Mouse (Mus musculus): ENCODE measurements around the gene Mdk.
A peak's percentile ranks its signal among the peaks of the same experiment; 100 is the strongest.

Mdk gene

DNA sequence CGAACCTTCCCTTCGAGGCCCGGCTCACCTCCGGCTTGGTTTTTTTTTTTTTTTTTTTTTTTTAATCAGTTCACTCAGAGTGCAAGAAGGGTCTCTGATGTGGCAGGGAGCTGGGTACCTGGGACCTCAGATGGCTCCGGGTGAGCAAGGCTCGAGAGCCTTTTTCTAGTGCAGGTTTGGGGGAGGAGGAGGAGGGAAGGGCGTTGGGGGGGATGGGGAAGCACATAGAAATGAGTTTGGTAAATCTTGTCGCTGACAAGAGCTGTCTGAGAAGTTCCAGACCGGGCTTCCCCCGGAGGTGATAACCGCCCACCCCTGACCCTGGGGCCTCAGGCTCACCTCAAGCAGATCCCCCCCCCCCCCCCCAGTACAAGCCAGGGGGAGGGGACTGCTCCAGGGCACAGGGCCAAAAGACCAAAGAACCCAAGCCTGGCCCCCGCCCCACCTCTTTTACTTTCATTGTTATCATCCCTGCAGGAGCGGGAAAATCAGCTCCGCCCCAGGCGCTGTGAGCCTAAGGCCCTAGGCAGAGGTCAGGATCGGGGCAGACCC lies at the start of gene Mdk:
Gene Mdk, minus strand, starts transcription at position 138 of the 552 bp plus-strand sequence.
- DNase-seq (ENCODE audit: low spot score): no peak

DNA sequence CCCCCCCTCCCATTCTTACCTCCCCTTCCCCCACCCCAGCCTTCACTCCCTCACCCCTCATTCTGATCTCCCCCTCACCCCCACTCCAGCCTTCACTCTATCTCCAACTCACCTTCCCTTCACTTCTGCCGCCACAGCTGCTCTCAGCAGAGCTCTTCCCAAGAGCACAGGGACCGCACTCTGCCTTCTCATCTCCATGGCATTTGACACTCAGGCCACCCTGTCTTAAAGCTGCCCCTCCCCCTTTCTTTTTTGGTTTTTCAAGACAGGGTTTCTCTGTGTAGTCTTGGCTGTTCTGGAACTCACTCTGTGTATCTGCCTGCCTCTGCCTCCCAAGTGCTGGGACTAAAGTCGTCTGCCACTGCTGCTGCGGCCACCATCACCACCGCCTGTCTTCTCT lies 48.7 kb upstream of the Mdk start:
- DNase-seq (ENCODE audit: low spot score): no peak

DNA sequence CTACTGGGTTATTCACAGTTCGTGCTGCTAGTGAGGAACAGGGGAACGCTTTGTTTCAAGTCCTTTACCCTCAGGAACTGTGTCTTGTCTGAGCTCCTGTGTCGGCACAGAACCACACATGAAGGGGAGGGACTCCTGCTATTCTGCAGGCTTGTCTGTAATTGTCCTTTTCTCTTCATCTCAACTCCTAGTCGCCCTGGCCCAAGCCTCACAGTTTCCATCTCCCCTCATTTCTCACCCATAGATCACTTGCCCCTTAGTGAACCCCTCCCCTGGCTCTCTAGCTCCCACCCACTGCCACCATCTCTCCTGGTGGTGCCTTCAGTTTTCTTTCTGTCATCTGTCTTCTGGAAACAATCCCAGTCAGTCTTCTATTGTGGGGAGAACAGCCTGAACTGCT lies 48.1 kb upstream of the Mdk start:
- DNase-seq (ENCODE audit: low spot score): no peak

DNA sequence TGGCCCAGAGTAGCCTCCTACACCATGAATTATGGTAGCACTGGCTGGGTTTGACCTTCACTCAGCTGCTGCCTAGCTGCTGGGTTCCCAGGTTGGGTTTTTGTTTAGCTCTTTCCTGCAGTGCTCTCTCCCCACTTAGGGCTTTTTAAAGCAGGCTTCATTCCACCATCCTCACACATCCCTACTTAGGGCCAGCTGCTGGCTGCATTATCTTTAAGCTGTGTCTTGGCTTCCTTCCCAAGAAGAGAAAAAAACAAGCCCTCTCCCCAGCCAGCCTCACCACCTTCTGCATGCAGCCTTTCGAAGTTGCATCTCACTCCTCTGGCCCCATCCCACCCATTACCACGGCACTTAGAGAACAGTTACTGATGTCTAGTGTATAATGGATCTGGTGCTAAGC lies 46.5 kb upstream of the Mdk start:
- DNase-seq (ENCODE audit: low spot score): no peak

DNA sequence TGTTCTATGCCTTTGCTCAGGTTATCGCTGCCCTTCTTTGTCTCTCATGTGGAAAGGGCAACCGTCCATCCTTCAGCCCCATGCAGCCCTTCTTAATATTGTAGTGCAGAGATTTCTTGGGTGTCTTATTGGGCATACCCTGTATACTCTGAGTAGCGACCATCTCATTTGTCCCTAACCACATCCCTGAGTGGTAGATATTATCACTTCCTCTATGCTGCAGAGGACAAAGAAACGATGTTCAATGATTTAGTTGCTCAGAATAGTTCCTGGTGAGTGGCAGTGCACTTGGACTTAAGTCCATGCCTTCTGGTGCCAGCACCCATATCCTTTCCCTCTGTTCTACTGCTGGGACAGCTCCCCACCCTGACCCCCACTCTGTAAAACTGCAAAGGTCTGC lies 45.9 kb upstream of the Mdk start:
- DNase-seq (ENCODE audit: low spot score): no peak

DNA sequence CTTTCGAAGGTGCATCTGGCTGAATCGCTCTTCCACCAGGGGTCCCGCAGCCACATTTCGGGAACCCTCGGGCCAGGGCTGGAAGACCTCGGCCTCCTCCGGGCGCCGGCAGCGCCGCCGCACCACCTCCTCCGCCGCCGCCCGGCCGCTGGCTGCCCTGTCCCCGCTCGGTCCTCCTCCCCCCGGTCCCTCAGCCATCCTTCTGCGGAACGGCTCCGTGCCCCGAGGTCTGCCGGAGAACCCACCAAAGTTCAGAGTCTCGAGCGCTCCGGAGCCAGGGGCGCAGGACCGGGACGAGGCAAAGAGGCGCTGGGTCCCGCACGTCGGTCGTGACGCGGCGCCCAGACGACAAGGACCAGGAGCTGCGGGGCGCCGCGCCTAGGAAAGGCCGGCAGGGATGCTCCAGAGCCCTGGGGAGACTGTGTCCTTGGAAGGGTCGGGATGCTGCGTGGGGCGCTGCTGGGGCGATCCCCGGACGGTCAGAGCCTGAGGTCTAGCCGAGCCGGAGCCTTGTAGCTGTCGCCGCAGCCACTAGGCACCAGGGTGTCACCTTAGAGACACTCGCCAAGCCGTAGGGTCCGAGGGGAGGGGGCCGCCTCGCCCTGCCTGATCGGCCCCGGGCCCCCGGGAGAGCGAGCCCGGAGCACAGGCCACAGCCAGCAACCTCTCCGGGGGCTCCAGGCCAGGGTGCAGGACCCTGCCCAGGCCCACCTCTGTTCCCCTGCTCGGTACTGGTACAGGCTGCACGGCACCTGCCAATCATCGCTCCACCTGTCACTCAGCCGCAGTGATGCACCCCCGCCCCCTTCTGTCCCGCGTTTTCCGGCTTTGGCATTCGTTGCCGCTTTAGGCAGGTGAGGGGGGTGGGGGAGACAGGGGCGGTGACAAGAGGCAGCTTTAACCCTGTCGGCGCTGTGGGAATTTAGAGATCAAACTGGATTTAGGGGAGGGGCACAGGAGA lies 43.8 kb upstream of the Mdk start, which contains the start of gene Dgkz:
Gene Dgkz, minus strand, starts transcription at position 284 of the 961 bp plus-strand sequence.
- no peak for DNase-seq (ENCODE audit: low spot score)

DNA sequence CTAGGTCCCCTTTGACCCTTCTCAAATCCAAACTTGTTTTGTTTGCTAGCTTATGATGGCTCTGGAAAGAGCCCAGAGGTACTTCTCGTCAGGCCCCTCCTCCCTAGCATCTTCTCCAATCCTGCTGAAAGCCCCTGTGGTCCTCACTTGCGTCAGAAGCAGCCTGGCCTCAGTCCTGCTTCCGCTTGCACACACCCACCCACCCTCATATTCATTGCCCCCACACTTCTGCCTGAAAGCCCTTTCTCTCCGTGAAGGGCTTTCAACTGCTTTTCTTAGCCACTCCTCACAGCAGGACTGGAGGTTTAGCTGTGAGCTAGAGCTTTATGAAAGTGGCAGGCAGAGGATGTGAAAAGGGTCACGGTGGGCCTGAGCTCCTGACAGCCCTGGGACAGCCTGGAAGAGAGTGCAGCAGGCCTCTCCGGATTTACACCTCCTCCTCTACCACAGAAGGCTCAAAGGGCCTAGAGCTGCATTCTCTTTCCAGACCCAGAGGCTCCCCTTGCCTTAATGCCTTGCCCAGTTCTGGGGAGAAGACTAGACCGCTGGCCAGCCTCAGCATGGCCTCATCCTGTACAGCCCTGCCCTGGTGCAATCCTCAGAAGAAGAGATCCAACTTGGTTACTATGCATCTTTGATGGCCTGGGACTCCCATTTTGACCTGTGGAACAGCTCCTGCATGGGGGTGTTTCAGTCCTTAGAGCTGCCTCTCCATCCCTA lies 41.5 kb upstream of the Mdk start:
- DNase-seq (ENCODE audit: low spot score): no peak

DNA sequence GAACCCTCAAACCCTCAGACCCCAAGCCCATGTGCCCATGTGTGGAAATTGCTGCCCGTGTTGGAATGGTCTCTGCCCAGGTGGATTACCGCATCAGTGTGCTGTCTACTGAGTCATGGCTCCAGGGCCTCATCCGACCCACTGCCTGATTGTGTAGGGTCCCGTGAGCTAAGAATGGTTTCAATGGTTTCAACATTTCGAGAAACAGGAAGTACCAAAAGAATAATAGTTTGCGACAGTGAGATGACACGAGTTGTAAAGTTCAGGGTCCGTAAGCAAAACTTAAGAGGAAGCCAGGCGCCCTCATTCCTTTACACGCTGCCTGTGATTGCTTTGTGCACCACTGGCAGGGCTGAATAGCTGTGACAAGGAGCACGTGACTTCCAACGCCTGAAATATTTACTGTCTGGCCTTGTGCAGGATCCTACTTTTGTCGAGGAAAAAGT lies 40.0 kb upstream of the Mdk start:
- DNase-seq (ENCODE audit: low spot score): no peak

DNA sequence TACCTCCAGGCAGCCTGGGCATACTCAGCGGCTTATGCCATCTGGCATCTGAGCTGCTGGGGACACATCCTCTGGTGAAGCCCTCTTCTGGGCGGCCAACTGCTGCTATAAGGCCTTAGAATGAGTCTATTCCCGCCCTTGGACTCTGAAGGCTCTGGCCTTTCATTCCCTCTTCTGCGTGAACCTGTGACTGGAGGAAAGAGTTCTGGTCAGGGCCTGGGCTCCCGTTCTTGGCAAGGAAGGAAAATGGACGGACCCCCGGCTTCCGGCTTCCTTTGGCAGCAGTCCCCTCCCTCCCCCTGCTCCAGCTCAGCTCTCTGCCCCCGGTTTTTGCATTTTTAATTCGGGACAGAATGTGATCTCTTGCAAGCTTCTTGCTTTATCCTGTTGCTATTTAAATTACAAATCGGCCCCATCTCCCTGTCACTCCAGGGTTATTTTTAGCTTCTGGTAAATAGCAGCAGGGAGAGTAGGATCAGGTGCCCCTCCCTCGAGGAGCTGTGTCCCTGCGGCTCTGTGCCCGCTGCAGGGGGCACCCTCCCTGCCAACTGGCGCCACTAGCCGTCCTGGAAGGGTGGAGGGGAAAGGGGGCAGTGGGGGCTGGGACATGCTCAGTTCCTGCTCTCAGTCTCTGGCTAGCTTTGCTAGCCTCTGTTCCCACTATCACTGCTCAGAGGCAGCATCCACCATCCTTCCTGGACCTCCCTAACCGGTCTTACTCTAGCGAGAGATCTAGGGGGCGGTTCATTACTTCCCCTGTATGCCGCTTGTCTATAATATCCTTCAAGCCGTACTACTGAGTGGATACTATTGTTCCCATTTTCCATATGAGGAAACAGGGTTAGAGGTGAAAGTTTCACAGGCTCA lies 39.4 kb upstream of the Mdk start:
- no peak for DNase-seq (ENCODE audit: low spot score)

DNA sequence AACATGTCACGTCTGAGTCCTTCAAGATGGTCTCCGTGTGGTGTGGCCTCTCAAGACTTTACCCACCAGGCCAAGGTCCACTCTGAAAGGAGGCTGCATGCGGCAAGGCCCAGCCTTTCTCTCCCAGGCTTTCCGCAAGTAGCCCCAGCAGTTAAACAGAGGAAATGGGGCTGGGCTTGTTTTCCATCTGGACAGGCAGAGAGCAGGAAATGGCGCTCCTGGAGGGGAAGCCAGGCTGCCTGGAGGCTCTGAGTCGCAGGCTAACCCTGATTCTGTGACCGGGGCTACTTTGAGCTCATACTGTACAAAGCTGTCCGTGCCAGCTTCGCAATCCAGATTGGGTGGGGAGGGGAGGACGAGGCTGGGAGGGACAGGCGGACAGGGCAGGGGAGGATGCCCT lies 35.9 kb upstream of the Mdk start:
- DNase-seq (ENCODE audit: low spot score): no peak

DNA sequence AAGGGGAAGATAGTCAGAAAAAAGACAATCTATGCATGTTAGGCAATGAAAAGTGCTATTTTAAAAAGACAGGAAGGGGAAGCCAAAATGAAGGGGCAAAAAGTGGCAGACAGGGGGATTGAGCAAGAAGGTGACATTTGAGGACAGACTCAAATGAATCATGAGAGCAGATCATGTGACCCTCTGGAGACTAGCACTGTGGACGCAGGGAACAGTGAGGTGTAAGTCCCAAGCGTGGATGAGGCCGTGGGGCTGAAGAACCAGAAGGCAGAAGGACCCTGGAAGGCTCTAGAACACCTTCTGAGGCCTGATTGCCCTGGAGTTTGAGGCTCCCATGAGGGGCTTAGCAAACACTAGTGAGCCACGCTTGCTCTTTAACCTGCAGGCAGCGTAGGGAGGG lies 34.3 kb upstream of the Mdk start:
- no peak for DNase-seq (ENCODE audit: low spot score)

DNA sequence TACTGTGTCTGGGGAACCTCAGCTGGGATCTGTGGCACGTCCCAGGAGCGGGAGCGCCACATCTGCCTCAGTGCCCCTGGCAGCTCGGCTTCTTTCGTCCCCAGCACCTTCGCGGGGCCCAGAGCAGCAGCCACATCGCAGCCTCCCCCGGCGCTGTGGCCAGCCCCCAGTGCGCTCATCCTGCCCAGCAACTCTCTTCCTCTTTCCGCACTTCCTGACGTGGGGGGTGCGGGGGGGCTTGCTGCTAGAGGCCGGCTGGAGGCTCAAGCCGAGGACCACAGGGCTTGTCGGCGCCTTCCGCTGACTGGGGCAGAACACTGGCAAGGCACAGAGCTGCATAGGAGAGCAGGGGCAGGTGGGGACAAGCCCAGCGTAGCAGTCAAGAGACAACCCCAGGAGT lies 33.3 kb upstream of the Mdk start:
- no peak for DNase-seq (ENCODE audit: low spot score)

DNA sequence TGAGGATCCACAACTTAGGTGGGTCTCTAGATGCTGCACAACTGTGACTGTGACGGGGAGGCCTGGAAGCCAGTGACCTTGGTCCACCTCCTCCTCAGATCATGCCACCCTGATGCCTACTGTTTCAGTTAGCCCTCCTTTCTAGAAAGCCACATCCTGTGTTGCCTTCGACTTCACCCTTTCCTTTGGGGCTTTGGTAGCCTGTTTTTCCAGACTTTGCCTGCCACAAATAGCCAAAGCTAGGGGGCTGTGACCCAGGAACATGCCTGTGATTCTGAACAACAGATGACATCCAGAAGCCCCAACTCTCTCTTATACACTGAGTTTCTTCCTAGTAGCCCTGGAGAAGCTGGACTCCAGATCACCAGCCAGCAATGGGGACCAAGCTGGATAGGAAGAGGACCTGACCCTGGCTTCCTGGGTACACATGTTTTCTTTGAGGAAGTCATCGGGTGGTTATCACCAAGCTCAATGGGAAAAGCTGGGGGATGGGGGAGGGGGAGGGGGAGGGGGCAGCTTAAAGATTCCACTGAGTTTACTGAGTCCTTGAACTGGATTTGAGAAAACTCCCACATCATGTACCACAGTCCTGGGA lies 32.6 kb upstream of the Mdk start:
- no peak for DNase-seq (ENCODE audit: low spot score)

DNA sequence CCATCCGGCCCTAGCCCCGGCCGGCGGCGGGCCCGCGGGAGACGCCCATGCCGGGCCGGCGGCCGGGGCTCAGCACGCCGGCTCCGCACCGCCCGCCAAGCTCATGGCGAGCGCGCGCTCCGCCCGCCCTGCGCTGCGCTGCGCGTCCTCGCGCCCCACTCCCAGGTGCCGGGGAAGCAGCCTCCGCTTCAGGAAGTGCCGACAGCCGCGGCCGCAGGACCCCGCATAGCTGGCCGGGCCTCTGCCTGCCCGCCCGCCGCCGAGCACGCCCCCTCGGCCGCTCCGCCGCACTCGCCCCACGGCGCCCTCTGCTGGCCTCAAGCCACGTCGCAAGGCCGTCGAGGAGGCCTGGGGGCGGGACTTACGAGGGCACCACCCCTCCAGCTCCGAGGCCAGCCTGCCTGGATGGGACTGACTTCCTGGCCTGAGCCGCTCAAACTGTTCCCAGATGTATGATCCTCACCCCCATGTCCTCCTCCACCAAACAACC lies 31.4 kb upstream of the Mdk start:
- DNase-seq (ENCODE audit: low spot score): peak; percentile 81

DNA sequence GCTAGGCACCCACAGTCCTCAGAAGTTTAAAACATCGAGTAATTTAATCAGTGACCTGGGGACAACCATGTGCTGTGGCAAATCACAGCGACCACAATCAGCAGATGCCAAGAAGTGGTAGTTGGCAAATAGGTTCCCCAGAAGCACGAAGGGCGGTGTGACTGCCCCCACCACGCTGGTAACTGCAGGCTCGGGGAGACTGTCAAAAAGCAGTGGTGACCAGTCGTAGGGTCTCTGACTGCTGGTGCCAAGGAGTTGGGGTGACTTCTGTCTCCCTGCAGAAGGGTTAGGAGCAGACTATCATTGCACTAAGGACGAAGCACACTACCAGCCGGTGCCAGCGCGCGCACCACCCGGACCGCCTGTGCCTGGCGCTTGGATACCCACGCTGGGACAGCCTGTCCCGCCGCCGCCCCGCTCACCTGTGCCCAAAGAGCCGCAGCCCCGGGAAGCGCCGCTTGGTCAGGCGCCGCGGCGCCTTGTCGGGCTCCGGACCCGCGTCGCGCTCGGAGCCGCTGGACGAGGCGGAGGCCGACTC lies 30.8 kb upstream of the Mdk start:
- no peak for DNase-seq (ENCODE audit: low spot score)

DNA sequence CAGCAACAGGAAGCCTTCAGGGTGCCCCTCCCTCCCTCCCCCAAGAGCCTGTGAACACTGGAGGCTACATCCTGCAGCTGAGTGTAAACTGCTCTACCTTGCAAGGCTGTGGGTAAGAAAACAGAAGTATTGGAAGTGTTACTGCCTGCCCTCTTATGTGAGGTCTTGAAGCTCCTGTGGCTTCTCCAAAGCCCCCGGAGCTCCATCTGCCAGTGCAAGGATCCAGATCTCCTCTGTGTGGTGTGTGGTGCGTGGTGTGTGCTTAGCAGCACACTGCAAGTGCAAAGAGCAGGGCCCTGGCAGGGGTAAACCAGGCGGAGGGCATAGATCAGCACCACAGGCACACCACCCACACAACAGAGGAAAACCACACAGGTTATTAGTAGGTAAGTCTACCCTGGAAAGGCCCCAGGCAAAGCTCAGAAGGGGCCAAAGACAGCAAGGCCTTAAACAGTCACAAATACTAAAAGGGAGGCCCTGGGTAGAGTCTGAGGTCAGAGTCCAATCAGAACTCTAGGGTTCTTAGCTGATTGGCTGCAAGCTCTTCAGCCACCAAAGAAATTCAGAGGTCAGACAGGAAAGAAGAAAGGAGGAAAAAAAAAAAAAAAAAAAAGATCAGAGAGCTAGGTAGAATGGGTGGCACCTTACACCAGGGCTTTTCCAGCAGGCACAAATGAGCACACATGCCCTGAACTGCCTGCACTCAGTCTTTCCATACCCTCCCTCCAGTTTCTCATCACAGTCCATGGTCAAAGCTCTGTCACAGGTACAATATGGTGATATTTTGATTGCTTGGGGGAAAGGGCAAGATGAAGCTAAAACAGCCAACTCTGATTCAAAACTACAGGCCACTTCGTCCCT lies 30.0 kb upstream of the Mdk start:
- DNase-seq (ENCODE audit: low spot score): no peak

DNA sequence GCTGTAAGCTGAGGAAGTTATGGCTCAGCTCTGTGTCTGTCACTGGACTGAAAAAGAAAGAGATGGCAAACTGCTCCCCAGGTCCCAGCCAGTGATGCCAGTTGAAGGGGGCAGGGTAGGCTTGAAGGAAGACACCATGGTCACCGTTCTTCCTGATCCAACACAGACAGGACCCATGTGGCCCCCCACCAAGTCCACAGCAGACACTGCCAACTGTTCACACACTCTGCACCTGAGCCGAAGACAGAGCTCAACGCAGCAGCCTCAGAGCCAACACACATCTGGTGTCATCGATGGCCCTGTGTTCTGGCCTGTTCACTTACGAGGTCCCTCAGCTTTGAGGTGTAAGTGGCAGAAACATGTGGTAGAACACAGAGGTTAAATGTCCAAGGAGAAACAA lies 28.4 kb upstream of the Mdk start:
- DNase-seq (ENCODE audit: low spot score): no peak

DNA sequence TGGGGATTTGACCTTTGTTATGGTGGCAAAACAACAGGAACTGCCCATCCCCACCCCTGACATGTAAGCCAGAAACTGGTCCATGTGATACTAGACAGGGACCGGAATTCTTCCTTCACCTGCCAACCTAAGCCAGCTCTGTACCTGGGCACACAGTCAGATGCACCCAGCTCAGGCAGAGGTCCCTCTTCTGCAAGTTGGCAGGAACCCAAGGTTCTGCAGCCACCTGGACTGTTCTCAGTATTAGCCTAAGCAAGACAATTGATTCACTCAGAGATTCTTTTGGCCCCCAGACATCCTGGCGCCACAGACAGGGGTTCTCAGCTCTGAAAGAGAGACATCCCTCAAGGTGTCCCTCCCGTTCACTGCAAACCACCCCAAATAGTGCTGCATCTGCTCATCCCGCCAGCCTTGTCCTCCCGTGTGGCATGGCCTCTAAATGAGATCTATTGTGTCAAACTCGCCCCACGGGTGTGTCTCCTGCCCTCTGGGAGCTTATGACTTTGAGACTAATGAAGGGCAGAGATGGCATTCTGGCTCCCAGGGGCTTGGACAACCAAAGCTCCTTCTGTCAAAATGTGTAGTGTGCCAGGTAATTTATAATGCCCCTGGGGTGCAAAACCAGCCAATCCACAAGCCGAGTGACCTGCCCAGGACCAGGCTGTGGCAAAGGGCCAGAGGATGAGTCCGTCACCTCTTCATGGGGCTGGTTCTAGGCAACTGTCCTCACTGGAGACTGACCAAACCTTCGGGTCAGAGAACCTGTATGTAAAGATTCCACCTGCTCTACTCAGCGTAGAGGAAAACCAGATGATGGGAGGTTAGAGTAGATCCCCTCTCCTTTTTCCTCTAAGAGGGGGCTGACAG lies 27.7 kb upstream of the Mdk start:
- DNase-seq (ENCODE audit: low spot score): no peak

Data from c-Kit-positive CD71-positive TER-119-positive erythroid progenitor cells, embryonic 14.5 days (primary cell).